Mouse (Mus musculus) midbrain, embryonic 12.5 days (tissue): ENCODE measurements at regions not wholly inside any gene's neighbourhood (a gene's known extent, or its start where the extent isn't known, plus 50 kb on each side); places are given as distances from the start of the nearest gene placed in this dataset.

Source experiments
- ATAC-seq: fragments of 200-750 bp; cut with Nextera tagmentation; 2 replicates; pipeline ENCODE4 v1.8.0; 2017; ENCODE audit warnings: low read depth, moderate TSS enrichment, moderate library complexity; ENCODE audit not compliant: low FRiP score
- H3K27ac ChIP-seq: fragments of 300-500 bp; sonication (generic); replicated peaks from 2 replicates; pipeline ENCODE4 v1.5.1; 2016; ENCODE audit warnings: mild to moderate bottlenecking
- H3K27me3 ChIP-seq: fragments of 300-500 bp; sonication (generic); 2 replicates; pipeline ENCODE4 v1.6.1; 2016; ENCODE audit warnings: mild to moderate bottlenecking
- H3K36me3 ChIP-seq: fragments of 300-500 bp; sonication (generic); 2 replicates; pipeline ENCODE4 v1.6.1; 2016
- H3K4me1 ChIP-seq: fragments of 300-500 bp; sonication (generic); 2 replicates; pipeline ENCODE4 v1.6.1; 2016
- H3K4me2 ChIP-seq: fragments of 300-500 bp; sonication (generic); replicated peaks from 2 replicates; pipeline ENCODE4 v1.6.1; 2016; ENCODE audit warnings: mild to moderate bottlenecking, moderate library complexity
- H3K4me3 ChIP-seq: fragments of 300-500 bp; sonication (generic); 2 replicates; pipeline ENCODE4 v1.5.1; 2016; ENCODE audit warnings: mild to moderate bottlenecking
- H3K9ac ChIP-seq: fragments of 300-500 bp; sonication (generic); replicated peaks from 2 replicates; pipeline ENCODE4 v1.6.1; 2016; ENCODE audit warnings: mild to moderate bottlenecking, moderate library complexity
- H3K9me3 ChIP-seq: fragments of 300-500 bp; sonication (generic); 2 replicates; pipeline ENCODE4 v1.6.1; 2016; ENCODE audit warnings: mild to moderate bottlenecking
- WGBS: fragments of 180-500 bp; shearing (Covaris S2); methylation state at CpG from one replicate; pipeline ENCODE4 v1.1.7; 2016; 5-methylcytosine and 5-hydroxymethylcytosine counted together

DNA sequence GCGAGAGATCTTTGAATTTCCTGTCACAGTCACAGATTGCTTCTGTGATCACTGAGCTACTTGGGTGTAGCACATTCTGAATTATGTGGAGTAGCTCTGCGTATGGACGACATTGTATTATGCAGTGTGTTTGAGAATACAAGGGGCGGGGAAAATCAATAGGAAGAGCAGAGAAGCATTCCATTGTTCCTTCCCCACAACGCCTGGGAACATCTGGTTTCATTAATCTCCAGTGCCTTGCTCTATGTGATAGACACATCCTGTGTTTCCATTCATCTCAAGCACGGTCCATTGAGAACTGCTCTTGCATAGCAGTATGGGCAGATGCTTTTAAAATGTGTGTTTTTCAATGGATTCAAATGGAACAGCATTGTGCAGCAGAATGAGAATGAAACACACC, 326.9 kb upstream of the Rgmb start:
- no peaks in the 10 kb centered on the region for H3K9me3 ChIP-seq
- no peaks in the 10 kb centered on the region for H3K36me3 ChIP-seq
- no peak overlapping the region for H3K9ac ChIP-seq
- no peaks in the 10 kb centered on the region for H3K27me3 ChIP-seq
- peak; percentile 56; the same call in 1 of the 2 replicates for ATAC-seq
- H3K27ac ChIP-seq = no peak overlapping the region
- WGBS = 29% methylated on average over 6 of the region's 6 CpGs
- H3K4me3 ChIP-seq = no peak overlapping the region
- no peaks in the 10 kb centered on the region for H3K4me1 ChIP-seq
- H3K4me2 ChIP-seq = no peak overlapping the region

DNA sequence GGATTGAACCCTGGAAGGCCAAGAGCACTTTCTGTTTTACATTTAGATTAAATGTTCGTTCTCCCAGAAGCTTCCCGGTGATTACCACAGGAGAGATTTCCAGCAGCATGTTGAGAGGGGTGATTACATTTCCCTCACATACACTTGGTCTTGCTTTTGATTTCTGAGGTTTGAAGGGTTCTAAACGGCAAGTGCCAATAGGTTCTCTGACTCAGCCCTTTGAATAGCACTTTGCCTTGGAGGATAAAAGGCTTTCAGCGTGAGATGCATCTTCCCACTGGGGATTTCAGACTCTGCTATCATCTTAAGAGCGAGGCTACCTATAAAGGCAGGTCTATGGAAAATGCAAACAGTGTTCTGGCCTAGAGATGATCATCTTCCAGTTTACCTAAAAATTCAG, 326.3 kb upstream of the Rgmb start:
- Histone ChIP-seq H3K4me1 (no peaks in the 10 kb centered on the region), H3K4me3 (no peak overlapping the region), H3K4me2 (no peak overlapping the region), H3K9ac (no peak overlapping the region), H3K27me3 (no peaks in the 10 kb centered on the region), H3K9me3 (no peaks in the 10 kb centered on the region), H3K27ac (0 out of 2 replicates have a peak overlapping the region, but pooled peaks have one; percentile 6), H3K36me3 (no peaks in the 10 kb centered on the region)
- ATAC-seq = peak; percentile 56
- WGBS = 43% methylated on average over 5 of the region's 5 CpGs

DNA sequence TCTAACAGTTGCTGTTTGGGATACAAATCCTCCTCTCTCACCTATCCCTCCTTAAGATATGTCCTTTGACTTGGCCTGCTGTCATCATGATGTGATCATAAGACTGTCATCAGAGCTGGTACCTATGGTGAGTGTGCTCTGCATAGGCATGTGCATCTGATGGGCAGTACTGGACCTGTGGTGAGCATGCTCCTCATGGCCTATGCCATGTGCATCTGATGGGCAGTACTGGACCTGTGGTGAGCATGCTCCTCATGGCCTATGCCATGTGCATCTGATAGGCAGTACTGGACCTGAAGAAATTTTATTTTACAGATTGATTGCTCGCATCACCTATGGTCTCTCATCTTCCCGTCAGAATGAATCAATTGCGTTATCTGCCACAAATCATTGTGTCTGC, 325.8 kb upstream of the Rgmb start:
- peak; percentile 64 for ATAC-seq

DNA sequence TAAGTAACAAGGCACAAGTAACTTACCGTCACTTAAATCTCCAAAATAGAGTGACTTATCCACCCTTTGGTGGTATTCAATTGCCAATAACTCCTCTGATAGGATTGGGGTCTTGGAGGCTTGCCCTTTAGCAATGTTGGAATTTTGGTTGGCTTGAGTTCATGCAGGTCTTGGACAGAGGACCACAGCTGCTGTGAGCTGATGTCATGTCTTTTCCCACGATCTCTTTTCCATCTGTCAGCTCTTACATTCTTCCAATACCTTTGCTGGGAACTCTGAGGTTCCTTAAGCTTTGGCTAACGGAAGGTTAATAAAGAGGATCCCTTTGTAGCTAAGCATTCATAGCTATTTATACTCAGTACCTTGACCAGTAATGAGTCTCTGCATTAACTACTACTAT, 324.7 kb upstream of the Rgmb start:
- WGBS = 81% methylated on average over 3 of the region's 3 CpGs
- Histone ChIP-seq H3K36me3 (no peaks in the 10 kb centered on the region), H3K4me1 (no peaks in the 10 kb centered on the region), H3K4me3 (no peak overlapping the region), H3K27me3 (no peaks in the 10 kb centered on the region), H3K9ac (no peak overlapping the region), H3K4me2 (no peak overlapping the region), H3K27ac (no peak overlapping the region), H3K9me3 (no peaks in the 10 kb centered on the region)
- no peak for ATAC-seq

More for the DNA sequence above, 325.8 kb upstream of the Rgmb start:
- 0 out of 2 replicates have a peak overlapping the region, but pooled peaks have one; percentile 6 for H3K27ac ChIP-seq
- H3K4me1 ChIP-seq = no peaks in the 10 kb centered on the region
- no peak overlapping the region for H3K9ac ChIP-seq
- H3K27me3 ChIP-seq = no peaks in the 10 kb centered on the region
- H3K36me3 ChIP-seq = no peaks in the 10 kb centered on the region
- no peaks in the 10 kb centered on the region for H3K9me3 ChIP-seq
- WGBS = 82% methylated on average over 3 of the region's 3 CpGs
- H3K4me2 ChIP-seq = no peak overlapping the region
- H3K4me3 ChIP-seq = no peak overlapping the region
